Mouse (Mus musculus) right cerebral cortex, adult 18-20 months (tissue): ENCODE results near the gene Psen1.

ENCODE experiments used
- DNase-seq: peaks from one replicate; pipeline ENCODE4 v3.0.0; 2022; ENCODE audit warnings: mixed read lengths

The Psen1 gene

DNA sequence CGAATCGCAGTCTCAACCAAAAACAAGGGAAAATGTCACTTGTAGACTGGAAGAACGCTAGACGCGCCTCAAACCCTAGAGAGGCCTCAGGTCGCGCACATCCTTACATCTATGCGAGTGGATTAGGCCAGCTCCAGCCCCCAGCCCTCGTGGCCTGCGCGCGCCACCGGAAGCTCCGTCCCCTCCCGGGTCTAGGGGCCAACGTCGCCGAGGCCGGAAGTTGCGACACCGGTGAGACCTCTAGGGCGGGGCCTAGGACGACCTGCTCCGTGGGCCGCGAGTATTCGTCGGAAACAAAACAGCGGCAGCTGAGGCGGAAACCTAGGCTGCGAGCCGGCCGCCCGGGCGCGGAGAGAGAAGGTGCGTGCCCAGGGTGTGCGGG lies at the start of gene Psen1:
Psen1 (plus strand) TSS at position 219 of the 382 bp plus-strand sequence.
- peak; percentile 94 for DNase-seq

DNA sequence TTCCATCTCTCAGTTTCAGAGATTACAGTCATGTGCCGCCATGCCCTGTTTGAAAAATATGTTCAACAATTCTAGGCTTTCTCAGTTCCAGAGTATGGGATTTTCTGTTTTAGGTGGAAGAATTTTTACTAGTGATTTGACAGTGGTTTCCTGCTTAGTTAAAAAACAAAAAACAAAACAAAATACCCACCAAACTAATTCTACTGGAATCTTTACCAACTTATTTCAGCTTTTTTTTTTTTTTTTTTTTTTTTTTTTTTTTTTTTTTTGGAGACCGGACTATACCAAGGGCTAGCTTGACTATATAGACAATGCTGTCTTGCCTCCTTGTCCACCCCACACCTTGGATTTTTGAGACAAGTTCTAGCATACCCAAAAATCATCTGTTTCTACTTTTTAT lies 46.7 kb upstream of the Psen1 start:
- DNase-seq: no peak

DNA sequence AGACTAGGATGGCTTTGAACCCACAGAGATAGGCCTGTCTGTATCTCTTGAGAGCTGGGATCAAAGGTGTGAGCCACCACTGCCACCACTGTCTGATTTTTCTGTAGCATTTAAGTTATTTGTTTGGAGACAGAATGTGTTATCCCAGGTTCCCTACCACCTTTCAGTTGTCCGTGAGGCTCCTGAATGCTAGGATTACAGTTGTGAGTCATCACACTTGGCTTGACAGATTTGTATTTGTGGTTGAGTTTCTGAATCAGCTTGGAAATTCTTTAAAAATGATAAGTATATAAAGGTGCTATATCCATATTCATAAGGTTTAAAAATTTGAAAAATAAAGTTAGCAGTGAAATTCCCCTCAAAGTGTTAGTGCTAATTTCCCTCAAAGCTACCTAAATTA lies 44.8 kb upstream of the Psen1 start:
- no peak for DNase-seq

DNA sequence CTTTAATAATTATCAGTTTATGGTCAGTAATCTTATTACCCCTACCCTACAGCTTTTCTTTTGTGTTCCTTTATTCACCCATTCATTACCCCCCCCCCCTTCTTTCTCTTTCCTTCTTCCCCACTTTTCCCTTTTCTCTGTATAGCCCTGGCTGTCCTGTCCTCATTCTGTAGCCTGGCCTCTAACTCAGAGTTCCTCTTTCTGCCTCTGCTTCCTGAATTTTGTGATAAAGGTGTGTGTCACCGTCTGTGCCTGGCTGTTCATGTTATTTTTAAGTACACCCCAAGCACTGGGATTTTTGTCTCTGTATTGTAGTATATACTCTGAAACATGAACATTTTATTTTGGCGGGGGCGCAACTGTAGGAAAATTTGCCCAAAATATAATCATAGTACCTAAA lies 37.6 kb upstream of the Psen1 start:
- no peak for DNase-seq

DNA sequence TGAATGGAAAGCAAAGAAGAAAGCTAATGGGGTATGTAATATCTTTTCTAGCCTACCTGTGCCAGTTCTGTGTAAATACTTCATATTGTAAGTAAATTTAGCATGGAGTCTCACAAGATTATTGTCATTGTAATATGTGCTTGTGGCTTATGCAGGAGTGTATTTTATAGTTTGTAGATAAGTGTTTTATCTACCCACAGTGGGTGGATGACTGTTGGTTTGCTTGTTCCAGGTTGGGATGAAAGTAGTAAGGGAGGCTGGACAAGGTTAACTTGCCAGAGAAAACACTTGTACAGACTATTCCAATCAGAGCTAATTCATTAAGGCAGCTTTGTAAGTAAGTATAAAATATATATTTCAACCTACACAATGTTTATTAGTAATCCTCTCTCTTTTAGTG lies 36.5 kb upstream of the Psen1 start:
- no peak for DNase-seq

DNA sequence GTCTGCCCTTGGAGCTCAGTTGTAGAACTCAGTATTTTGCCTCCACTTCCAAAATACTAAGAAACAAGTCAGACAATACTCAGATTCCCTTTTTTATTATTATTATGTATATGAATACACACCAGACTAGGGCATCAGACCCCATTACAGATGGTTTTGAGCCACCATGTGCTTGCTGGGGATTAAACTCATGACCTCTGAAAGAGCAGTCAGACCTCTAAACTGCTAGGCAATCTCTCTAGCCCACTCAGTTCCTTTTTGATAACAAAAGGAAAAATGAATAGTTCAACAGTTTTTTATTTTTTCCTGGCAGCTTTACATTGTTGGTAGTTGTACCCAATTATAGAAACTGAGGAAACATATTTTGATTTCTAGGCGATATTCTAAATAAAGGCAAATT lies 2.5 kb upstream of the Psen1 start:
- DNase-seq: no peak

DNA sequence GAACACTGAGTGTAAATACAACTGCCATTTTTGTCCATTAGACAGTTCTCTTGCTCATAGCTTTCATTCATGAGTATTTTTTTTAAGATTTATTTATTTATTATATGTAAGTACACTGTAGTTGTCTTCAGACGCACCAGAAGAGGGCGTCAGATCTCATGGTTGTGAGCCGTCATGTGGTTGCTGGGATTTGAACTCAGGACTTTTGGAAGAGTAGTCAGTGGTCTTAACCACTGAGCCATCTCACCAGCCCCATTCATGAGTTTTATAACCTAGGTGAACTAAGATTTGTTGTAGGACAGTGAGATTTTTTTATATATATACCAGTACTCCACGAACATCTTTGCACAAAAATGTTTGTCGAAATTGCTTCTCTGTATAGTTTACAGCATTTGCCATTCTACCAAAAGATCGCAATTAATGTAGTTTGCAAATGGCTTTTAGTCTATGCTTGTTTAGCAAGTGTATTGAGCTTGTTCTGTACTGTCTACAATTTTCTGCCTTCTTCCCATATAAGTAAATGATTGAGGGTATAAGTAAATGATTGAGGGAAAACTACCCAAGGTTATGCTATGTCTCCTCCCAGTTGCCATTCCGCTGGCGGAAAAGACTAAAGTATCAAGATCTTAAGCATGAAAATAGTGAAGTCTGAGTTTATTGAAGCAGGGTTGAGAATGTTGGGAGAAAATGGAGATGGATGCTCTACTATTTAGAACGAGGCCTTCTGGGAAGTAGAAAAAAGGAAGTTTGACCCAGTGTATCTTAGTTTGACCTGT lies 1.2 kb upstream of the Psen1 start:
- no peak for DNase-seq

DNA sequence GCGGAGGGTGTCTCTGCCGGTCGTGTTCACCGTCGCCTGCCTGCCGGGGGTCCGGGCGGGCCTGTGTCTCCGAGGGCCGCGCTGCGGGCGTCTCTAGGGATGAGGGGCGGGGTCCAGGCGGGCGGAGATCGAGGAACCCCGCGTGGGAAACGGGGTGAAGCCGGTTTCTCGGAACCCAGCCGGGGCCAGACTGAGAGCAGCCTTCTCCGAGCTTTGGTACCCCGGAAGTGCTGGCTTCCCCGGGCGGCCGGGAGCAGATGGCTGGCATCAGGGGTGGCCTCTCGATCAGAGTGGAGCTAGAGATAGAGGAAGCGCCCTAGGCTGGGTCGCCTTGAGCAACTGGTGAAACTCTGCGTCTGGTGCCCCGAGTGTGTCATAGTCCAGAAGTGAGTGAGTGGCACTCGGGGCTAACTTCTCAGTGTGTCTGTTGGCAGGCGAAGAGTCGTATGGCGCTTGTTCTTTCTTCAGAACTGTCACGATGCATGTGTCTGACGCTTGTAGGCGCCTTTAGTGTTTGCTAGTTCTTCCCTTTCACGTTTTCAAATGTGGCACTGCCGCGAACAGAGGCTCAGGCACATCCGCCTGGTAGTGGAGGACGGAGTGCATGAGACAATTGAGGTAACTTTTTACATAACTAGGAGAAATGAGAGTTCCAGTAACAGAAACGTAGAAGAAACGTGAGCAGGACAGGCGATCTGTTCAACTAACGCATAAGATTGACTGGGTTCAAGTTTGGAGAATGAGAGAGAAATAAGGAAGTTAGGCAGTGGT lies 549 bp downstream of the Psen1 start:
- DNase-seq: peak; percentile 57

DNA sequence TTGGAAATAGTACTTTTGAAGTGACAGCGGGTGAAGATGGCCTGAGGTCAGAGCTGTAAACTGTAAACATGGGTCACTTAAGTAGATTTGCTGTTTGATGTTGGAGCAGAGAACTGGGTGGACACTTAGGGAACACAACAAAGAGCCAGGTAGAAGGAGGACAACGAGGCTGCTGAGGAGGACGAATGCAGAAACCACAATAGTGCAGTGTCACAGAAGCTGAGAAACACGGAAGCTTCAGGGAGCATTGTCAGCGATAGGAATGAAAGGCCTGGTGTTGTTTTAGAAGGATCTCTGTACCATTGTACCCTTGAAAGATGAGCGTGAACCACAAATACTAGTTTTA lies 1.1 kb downstream of the Psen1 start:
- no peak for DNase-seq

DNA sequence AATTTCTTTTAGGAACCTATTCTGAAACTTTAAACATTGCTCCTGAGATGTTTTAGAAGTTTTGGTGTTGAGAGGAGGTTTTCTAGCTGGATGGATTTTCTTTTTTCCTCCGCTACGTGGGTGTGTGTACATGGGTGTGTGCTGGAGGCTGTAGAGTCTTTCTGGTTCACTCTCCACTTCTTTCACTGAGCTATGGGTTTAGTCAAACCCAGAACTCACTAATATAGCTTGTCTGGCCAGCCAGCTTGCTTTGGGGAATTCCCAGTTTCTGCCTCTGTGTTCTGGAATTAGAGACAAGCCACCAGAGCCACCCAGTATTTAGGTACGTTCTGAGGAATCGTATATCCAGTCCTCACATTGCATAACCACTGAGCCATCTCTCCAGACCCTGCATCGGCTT lies 6.1 kb downstream of the Psen1 start:
- DNase-seq: no peak

DNA sequence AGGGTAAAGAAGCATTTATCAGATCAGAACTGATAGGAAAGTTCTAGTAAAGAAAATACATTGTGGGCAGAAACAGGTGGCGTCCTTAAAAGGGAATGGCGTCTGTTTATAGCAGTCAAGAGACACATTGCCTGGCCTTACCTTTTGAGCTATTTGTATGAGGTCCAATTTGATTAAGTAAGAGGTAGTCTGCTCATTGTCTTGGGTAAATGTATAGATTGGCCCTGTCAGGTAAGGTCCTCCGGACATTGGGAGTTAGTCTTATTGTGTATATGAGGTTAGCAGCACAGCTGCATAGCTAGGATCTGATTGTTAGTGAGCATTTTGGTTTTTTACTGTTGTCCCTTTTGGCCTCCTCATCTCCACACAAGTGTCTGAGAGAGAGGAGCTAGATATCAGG lies 6.7 kb downstream of the Psen1 start:
- DNase-seq: no peak

DNA sequence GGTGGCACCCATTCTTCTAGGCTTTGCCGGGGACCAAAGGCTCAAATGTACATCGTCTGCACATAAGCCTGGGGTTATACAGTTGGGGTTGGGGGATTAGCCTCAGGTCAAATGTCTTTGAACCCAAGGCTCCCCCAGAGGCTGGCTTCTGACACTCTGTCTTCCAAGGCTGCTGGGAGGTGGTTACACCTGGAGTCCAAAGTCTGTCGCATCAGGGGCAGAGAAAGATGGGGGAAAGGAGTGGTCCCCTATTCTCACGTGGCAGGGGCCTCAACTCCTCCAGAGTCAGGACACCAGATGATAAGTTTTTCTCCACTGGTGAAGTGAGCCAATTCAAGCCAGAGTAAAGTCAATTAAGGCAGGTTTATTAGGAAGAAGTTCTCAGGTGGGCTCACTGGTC lies 10.7 kb downstream of the Psen1 start:
- no peak for DNase-seq

DNA sequence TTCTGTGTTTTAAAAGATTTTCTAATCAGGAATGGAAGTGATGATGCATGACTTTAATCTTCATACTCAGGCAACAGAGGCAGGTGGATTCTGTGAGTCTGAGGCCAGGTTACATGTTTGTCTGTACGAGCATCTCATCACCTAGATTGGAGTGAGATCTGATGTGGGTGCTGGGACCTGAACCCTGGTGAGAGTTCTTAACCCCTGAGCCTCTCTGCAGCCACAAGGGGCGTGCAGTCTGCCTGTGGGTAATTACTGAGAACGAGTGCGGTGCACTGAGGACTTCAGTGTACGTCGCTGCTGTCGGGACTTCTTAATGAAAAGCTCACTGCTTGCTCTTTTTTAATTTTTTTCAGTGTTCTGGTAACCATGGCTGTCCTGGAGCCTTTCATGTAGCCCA lies 13.7 kb downstream of the Psen1 start:
- DNase-seq: no peak

DNA sequence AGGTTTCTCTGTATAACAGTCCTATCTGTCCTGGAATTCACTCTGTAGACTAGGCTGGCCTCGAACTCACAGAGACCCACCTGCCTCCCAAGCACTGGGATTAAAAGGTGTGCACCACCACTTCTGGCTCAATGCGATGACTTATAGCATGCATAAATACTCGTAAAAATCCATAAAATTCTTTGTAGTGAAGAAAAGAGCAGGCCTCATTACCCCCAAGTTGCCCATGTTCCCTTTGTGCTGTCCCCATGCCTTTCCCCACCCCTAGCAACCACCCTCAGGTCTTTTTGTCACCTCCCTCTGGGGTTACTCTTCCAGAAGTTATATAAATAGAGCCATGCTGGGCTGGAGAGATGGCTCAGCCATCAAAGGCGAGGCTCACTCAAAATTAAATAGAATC lies 14.8 kb downstream of the Psen1 start:
- DNase-seq: no peak

DNA sequence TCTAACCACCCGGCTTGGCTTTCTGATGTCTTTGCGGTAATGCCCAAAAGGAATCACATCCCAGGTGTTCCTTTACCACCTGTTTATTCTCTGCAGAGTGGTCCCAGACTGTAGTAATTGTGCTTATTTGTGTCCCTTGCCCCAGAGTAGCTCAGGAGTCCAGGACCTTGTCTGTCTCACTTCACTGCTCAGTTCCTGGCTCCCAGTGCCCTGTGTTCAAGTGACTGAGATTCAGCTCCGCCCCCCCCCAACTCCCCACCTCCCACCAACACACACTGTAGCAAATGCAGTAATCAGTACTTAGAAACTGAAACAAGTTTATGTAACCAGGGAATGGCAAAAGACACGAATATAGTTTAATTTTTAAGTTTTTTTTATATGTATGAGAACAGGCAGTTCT lies 19.0 kb downstream of the Psen1 start:
- no peak for DNase-seq

DNA sequence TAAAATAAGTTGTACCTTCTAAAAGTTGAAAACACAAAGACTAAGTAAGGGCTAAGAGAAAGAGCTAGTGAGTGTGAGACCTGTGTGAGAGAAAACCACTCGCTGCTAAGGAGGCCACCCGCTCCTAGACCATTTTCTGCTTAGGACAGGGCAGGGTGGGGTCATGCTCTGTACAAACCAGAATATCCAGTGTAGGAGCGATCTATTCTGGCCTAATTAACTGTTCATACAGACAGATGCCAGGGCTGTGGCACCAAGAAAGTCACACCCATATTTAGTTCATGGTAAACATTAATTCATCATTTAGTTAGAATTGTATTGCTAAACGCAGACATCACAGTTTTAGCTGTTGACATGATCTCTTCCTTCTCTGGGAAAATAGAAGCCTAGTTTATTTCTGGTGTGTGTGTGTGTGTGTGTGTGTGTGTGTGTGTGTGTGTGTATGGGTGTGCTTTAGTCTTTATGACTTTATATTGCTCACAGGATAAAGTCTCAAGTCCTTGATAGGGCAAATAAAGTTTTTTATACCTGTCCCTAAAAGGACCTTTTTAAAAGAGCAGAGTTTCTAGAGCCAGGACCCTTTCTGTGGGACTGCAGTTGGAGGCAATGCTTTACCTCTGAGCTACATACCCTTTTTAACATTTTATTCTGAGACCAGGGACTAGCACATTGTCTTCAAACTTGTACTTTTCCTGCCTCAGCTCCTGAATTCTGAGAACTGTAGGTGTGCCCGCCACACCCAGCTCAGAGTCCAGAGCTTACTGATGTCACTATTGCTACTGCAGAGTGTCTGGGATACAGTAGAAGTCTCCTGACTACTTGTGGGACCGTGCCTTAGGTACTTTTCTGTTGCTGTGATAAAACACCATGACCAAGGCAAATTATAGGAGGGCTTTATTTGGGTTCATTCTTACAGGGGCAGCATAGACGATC lies 20.5 kb downstream of the Psen1 start:
- DNase-seq: no peak

DNA sequence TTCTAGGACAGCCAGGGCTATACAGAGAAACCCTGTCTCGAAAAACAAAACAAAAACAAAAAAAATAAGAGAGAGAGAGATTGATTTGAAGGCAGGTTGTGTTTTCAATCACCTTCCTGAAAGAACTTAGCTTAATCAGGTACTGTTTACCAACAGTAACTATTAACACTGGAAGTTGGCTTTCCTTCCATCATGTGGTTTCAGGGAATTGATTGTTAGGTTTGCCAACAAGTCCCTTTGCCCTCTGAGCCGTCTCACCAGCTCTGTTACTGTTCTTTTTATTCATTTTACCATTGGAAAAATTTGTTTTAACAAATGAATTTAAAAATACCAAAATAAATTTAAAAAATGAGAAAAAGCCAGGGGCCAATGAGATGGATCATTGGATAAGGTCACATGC lies 22.0 kb downstream of the Psen1 start:
- no peak for DNase-seq

DNA sequence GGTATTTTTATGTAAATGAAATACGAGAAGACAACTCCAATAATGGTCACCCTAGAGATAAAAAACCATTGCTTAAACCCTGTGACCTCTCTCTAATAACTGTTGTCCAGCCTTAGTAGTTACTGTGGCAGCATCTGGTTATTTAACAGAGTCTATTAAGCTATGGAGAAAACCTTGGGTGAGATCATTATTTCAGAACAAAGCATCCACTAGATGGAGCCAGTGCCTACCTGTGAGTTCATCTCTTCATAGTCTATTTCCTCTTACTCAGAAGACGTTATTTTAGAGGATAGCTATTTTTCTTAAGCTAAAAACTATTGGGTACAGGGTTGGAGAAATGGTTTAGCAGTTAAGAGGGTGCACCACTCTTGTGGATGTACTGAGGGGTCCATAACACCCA lies 25.8 kb downstream of the Psen1 start:
- peak; percentile 71 for DNase-seq

DNA sequence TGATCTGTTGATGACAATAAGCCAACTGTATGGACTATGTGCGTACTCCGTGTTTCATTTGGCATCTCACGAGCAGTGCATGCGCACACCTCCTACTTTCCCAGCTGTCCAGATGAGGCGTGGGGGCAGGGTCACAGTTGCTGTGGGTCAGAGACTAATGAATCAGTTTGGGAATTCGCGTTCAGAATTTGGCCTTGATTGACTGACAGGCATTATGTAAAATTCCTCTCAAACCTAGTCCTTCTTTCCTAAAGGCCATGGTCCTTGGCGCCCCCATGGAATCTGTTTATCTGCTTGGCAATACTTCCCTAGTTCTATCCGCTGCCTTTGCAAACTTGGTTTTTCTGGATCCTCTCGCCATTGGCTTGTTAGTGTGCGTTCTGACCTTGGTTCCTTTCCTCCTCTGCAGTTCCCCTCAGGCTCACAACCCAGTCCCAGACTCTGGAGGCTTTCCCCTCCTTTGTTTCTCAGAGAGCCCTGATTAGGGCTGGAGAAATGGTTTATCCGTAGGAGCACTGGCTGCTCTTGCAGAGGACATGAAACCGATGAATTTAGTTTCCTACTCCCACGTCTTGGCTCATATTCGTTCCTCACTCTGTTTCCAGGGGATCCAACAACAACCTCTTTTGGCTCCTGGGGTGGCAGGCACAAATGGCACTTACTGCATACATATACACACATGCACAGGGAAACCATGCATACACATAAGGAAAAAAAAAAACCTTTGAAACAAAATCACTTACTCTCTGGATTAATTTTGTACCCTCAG lies 28.6 kb downstream of the Psen1 start:
- peak; percentile 54 for DNase-seq

DNA sequence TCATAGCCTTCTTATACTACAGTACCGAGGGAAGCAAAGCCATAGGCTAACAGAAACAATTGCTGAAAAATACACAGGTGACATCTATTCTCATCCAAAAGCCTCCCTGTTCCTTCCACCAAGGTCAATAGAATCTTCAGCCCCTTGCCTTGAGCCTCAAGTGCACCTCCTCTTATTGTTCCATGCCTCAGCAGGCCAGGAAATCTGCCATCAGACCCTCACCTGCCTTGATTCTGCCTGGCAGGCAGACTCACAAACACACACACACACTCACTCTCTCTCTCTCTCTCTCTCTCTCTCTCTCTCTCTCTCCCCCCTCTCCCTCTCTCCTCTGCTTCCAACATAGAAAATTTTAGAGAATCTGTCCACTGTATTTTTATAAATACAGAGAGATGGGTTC lies 31.5 kb downstream of the Psen1 start:
- DNase-seq: no peak

DNA sequence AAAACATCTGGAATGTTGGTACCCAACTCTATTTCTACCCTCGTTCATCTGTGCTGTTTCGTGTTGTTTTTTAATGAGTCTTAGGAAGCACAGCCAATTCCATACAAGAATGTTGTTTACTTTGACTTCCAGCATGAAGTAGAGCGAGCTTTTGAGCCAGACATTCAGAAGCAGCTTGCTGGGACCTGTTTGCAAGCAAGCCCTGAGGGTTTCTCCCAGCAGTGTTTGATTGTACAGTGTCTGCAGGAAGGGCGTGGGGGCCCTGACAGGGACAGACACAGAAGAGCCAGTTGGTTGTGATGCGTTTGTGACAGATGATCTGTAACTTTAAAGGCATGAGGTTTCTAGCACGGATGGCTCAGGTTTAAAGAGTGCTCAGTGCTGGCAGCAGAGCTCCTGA lies 33.3 kb downstream of the Psen1 start:
- no peak for DNase-seq

DNA sequence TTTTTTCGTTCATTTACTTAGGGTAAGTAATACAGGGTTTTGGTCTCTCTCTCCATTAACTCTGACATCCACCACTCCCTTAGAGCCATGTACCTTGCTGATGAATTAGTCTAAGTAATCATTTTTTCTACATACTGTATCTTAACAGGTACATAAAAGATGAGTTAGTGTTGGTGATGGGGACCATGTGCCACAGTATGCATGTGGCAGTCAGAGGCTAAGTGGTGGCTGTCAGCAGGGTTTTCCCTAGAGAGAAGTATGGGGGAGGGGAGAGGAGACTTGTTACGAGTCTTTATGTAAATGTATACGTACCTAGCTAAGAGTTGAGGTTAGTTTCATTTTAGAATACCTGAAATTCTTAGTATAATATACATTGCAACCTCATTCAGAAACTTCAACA lies 35.1 kb downstream of the Psen1 start:
- DNase-seq: no peak
